Mouse (Mus musculus): ENCODE data around the gene Iqcf6. TPM values are rescaled to one million over a fixed set of nuclear protein-coding genes. Genes with fewer than 3 reads are reported as not detected.
"Not testable (repeated sequence)": the region's sequence is repeated elsewhere in the genome, so short reads cannot be mapped to it uniquely, and the experiment has no call there.

Iqcf6 gene
- not detected for total RNA-seq (2021)
- long read RNA-seq, experiment 1, result 0 reads
- long read RNA-seq, experiment 2, result 0 reads

DNA sequence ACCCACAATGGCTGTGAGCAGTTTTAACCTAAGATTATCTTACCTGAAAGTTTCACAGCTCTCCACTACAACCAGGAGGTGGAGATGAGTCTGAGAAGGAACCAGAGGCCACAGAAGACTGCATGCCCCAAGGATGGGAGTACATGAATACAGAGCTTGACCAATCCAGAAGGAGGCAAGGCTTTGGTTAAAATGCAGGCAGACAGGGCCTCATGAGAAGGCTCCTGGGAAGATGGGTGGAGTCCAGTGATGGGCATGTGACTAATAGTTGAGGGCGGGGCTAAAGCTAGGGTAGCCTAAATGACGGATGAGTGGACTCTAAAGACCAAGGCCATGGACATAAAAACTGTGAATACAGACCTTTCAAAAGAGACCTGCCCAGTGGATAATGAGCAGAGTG, at the start of gene Iqcf6:
Gene Iqcf6 (plus strand): TSS at position 301 of the 400 bp plus-strand sequence.
- no peak for DNase-seq

DNA sequence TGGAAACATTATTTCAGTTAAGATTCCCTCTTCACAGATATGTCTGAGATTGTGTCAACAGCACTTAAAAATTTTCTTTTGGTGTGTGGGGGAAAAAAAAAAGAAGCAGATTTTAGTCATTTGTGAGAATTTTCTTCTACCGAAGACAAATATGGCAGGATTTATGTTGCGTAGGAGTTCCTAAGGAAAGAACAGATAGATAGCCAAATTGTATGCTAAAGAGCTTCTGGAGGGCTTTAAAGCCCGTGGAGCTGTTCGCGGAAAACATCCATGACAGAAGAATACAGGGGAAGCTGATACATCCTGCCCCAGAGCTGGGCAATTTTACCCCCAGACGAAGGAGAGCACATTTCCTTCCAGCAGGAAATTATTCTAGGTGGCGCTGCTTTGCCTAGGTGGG, 46.4 kb upstream of the Iqcf6 start:
- DNase-seq, result no peak

DNA sequence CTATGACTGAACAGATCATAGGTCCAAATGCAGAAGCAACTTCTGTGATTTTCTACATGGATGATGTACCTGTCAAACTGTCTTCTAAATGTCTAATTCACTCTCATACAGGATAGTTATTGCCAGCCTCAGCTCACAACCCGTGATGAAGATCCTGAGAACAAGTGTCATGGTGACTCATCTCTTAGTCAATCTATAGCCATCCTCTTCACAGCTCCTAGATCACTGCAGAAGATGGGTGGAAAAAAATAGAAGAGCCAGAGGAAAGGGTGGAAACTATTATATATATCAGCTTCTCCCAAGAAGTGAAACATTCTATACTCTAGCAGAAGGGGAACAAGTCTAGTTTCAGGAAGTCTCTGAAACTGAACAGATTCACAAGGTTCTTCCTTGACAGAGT, 43.8 kb upstream of the Iqcf6 start:
- DNase-seq, result no peak

DNA sequence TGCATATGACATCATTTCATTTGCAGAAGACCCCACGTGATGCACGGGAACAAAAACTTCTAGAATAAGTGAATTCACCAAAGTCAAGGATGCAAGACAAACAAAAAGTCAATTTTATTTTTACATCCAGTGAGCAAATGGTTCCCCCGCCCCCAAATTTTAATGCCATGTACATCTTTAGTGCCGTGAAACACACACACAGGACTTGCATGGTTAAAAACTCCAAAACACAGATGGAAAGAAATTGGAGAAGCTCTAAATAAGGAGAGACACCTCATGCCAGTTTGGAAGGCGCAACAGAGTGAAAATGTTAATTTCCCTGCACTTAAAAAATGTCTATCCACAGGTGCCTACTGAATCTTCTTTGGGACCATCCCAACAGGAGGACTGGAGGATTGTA, 34.2 kb upstream of the Iqcf6 start:
- no peak for DNase-seq

DNA sequence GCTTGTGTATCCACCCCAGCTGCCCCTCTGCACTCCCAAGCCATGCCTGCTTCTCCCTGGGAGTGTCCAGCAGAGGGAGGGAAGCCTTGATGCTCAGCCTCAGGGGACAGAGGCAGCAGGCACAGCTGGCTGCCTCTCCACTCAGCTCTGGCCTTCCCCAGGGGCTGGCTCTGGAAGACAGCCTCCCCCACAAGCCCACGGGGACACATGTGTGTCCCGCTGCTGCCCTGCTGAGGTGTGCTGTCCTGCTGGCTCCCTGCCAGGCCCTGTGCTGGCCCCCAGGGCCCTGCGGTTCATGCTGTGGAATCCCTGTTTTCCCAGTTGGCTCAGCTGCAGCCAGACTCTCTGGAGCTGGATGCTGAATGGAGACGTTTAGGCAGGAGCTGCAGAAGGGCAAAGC, 31.0 kb upstream of the Iqcf6 start:
- DNase-seq, result not testable (repeated sequence)

DNA sequence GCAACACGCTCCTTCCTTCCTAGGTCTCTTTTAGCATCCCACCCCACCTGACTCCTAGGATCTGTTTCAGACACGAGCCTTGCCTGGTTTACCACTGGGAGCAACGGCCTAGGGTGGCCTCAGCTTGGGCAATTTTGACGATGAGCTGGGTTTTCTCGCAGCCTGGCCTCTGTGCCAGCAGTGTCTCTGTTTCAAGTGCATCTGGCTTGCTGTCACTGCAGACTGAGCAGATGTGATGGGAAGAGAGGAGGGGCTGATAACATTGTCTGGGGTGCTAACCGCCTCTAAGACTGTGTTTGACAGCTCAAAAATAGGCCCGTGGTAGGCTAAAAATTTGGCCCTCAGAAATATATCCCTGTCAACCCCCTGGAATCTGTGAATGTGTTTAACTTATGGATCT, 30.5 kb upstream of the Iqcf6 start:
- DNase-seq, result no peak

DNA sequence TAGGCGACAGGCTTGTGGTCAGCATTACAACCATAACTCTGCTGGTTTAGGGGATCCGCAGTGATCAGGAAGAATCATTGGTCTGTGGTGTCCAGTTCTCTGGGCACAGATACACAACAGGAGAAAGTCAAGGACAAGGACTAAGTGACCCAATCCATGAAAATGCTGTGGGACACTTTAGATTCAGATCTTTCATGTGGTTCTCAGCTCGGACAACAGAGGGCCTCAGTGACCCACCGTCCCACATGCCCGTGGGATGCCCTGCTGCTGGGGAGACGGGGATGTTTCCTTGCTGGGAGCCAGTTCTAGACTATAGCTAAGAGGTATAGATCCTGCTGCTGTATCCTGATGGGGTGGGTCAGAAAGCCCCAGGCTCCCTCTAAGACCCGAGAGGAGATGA, 27.9 kb upstream of the Iqcf6 start:
- DNase-seq, result no peak

DNA sequence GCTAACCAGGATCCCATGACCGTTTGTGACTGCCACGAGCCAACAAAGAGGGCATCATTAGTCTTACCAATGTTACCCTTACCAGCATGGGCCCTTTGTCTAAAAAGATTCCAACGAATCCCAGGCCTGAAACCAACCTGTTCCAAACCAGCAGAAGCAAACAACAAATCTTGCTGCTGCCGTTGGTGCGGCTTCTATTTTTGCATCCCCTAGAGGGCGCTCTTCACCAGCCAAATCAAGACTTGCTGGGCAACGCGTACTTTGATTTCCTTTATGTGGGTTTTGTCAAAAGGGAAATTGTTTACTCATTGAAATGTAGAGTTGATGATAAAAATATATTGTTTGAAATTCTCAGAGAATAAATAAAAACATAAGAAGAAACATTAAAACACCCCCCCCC, 25.8 kb upstream of the Iqcf6 start:
- no peak for DNase-seq

DNA sequence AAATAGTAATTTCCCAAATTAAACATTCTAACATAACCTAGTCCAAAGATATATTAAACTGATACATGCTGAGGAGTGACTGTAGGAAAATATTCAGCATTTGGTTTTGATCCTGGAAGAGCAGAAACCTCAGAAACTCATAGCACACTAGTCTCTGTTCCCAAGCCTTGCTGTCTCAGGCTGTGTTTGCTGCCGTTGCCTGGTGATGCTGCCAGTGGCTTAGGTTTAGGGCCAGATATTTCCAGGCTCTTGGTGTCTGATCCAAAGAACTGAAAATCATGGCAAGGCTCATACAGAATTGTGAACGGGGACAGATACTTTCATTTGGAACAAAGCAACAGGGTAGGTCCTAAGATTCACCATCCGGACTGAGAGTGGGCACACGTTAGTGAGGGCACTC, 15.7 kb upstream of the Iqcf6 start:
- DNase-seq, result no peak

DNA sequence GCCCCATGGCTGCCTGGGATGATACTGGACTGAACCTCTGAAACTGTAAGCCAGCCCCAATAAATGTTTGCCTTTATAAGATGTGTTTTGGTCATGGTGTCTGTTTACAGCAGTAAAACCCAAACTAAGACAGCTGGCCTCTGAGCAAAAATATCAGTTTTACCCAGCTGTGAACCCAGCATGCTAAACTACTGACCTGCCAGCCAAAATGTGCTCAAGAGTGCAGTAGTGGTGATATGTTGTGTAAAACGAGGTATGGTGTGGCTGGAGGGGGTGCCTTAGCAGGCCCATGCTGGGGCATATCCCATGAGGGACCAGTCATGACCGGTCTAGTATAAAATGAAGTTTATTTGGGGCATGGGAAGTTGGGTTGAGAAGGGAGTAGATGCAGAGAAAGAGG, 12.4 kb upstream of the Iqcf6 start:
- DNase-seq, result no peak

DNA sequence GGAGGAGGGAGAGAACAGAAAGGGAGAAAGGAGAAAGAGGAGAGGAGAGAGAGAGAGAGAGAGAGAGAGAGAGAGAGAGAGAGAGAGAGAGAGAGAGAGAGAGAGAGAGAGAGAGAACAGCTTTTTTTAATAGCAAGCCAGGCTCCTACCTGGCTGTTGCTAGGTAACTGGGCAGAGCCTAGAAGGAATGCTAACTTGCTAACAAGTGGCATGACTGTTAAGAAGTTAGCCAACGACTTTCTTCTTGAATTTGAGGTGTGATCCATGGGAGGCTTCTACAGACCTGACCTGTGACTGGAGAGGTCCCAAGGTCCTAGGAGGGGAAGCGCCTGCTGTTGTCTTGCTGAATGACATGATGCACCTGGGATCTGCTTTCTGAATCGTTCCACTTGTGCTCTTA, 11.8 kb upstream of the Iqcf6 start:
- no peak for DNase-seq

DNA sequence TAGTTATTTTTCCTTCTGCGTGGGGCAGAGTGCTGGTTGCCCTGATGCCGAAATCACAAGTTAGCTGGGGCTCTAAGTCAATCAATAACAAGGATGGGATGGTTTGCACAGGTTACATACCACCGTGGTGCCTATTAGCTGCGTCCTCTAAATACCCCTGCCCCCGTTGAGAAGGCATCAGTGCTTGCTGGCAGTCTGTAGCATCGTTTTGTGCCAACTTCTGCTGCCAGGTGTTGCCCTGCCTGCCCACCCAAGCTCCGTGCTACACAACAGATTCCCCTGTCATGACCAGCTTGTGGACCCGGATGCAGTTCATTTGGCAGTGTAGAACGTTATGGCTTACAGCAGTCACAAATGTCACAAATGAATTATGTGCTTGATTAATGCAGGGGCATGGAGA, 10.1 kb upstream of the Iqcf6 start:
- DNase-seq, result no peak

DNA sequence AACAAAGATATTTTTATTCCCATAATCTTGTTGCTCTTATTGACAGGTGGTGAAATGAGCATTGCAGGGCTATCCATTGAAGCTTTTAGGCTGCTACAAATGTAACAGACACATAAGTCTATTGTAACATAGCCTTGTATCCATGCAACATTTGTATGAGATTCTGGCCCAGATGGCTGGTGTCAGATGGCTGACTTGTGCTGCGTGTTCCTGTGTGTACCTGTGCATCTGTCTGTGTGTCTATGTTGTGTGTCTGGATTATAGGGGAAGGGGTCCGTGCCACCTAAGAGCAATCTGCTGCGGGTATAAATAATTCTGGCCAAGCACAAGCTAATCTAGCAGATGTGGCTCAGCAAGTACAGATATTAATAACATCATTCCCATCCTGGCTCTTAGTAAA, 8.9 kb upstream of the Iqcf6 start:
- no peak for DNase-seq

DNA sequence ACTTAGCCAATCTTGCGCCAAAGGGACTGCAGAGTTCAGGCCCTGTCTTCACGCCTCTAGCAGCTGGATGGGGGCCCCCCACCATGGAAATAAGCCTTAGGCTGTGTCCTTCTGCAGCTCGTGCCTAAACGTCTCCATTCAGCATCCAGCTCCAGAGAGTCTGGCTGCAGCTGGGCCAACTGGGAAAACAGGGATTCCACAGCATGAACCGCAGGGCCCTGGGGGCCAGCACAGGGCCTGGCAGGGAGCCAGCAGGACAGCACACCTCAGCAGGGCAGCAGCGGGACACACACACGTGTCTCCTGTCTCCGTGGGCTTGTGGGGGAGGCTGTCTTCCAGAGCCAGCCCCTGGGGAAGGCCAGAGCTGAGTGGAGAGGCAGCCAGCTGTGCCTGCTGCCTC, 1.4 kb downstream of the Iqcf6 start:
- not testable (repeated sequence) for DNase-seq

DNA sequence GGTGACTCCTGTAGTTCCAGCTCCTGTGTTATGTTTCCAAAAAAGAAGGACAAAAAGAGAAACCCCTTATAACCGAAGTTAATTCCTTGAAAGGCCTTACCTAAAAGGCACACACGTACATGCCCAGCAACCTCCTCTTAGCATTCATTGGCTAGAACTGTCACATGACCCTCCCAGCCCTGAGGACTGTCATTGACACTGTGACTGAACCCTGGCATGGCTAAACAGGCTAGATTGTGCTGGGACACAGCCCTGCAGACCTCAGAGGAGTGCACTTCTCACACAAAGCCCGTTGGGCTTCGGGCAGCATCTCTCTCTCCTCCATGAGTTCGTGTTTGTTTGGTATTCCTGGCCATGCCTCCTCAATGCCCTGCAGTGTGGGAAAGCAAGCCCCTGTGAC, 5.8 kb downstream of the Iqcf6 start:
- DNase-seq, result no peak

DNA sequence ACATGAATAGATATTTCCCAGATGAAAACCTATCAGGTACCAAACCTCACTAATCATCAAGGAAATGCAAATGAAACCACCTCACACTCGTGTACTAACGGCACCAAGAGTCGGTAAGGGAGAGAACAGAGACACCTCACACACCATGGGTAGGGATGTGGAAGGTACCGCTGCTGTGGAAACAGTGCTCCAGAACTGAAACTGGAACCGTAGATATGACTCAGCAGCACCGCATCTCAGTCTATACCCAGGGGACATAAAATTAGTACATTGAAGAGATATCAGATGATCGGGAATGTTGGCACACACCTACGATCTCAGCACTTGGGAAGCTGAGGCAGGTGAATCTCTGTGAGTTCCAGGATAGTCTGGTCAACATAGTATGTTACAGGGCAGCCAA, 11.8 kb downstream of the Iqcf6 start:
- no peak for DNase-seq

DNA sequence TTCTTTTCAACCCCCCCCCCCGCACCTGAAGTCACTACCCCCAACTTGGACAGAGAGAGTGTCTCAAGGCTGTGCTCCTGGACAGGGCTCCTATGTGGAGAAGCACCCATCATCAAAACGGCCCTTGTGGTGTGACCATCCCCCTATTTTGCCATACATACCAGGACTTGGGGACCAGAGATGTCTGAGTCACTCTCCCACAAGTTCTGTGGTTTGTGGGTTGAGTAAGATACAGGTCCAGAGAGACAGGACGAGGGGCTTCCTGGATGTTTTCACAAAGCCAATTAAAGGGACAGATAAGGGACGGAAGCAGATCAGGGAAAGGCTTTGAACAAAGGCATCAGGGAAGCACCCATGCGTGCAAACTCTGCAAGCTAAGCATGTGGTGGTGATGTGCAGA, 15.0 kb downstream of the Iqcf6 start:
- no peak for DNase-seq

DNA sequence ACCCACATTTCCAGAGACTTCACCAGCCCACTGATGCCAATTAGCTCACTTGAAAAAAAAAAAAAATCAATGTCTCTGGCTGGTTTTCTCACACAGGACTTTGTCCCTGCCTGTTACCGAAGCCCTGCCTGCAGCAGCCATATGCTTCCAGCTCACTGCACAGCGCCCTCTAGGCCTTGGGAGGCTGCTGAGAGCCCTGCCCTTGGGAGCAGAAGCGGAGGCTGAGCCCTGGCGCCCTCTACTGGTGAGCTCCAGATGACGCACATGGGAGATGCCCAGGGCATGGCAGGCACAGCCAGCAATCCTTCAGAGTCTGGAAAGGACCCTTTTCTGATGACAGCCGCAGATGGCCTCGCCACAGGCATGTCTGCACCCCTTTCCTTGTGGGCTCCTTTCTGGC, 16.7 kb downstream of the Iqcf6 start:
- DNase-seq, result no peak

DNA sequence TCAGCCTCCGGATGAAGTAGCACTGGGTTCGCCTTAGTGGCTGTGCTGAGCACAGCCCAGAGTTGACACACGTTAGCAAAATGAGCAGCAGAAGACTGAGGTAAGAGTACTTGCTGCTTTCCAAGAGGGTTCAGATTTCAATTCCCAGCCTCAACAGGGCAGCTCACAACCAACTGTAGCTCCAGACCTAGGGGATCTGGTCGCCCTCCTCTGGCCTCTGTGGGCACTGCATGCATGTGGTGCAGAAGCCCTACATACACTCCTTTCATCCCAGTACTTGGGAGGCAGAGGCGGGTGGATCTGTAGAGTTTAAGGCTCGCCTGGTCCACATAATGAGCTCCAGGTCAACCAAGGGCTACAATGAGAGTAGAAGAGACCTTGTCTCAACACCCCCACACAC, 17.4 kb downstream of the Iqcf6 start:
- no peak for DNase-seq

DNA sequence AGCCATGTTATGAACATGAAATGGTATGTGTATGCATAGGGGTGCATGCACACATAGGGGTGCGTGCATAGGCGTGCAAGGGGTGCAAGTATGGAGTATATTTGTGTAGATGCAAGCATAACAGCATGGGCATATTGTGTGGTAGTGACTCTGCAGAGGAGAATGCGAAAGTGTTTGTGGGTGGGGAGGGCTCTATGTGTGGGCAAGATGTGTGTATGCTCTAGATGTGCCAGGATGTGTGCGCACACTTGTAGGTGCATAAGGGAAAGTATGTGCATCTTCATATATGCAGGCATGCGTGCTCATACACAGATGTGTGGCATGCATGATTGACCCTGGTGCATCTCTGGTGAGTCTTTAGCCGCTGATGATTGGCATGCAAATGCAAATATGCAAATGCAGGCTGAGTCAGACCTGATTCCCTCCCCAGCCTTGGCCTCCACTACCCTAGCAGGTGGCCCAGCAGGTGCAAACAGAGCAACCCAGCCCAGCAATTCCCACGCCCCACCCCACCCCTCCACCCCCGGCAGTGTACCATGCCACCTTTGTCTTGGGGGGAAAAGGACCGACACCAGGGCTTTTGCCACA, 19.4 kb downstream of the Iqcf6 start:
- DNase-seq, result no peak

DNA sequence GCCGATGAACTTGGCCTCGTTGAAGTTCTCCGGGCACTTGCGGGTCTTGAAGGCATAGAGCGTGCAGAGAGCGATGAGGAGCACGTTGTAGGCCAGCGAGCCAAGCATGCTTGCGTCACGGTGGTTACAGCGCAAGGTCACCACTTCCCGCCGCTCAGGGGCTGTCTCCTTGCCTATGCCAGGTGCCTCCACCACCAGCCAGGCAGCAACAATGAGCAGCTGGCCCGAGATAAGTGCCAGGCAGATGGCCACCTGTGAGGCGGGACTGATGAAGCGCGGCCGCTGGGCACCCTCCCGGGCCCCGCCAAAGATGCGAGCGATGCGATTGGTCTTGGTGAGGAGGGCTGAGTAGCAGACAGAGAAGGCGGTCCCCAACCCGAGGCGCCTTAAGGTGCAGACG, 20.8 kb downstream of the Iqcf6 start:
- no peak for DNase-seq

DNA sequence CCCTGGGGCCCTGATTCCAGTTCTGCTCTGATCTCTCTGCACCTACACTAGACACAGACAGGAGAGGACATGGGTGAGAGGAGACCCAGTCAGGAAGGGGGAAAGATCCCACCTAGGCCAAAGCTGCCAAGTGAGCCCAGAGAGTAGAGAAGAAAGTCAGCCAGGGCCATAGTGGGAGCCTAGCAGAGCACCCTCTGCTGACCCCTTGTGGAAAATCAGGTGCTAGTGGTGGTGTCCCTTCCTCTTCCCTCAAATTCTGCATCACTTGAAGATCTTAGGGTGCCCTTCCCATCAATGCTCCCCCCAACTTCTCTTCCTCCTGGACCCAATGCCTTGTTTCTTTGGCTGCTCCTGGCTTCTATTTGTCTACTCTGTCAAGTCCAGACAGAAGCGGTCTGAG, 26.3 kb downstream of the Iqcf6 start:
- DNase-seq, result no peak

DNA sequence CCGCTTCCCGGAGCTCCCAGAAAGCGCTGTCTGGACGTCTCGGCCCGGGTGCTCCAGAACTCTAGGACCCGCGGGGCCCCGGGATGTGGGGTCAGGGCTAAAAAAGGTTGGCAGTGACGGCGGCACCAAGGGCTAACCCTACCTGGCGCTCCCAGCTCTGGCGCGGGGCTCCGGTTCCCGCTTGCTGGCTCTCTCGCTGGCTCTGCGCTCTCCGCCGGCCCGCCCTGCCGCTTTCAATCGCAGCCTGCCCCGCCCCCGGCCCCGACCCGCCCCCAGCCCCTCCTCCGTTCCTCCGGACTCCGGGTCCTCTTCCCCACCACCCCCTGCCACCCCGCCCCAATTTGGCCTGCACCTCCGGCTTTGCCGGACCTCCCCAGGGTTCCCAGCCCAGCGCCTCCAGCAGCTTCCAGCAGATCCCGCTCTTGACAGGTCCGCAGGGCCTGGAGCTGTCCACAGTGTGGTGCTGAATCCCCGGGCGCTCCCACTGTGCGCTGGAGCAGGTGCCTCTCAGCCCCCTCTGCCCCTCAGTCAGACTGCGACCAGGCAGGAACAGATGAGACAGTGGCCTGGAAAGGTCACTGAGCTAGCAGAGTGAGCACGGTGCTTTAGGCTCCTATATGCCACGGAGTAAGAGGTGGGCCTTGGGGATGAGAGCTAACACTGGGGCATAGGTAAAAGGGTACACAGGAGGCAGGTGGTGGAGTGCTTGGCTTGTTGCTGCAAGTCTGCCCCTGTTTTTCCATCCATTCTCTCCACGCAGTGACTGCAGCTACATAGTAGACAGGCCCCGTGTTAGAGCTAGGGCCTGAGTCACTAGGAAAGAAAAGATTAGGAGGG, 29.7 kb downstream of the Iqcf6 start, which contains the start of gene Grm2:
Gene Grm2 (minus strand): TSS at position 199 of the 837 bp plus-strand sequence.
- peak; percentile 26 for DNase-seq

DNA sequence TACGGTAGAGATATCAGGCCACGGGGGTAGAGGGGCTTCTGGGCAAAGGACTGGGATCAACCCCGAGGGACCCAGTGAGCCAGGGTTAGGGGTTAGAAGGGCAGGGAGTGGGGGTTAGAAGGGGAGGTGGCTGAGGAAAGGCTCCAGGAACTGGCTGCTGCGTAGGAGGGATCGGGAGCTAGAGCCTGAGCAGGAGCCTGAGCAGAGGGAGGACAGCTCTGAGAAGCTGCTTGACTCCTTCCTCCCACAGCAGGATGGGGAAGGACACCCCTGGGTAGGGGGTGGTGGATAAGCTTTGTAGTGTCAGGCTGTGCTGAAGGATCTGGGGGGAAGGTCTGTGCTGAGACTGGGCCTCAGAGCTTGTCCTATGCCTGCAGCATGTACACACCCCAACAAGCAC, 30.4 kb downstream of the Iqcf6 start:
- no peak for DNase-seq
